Mouse (Mus musculus): ENCODE results near the gene Scaf11. TPM values are rescaled to one million over a fixed set of nuclear protein-coding genes. Genes with fewer than 3 reads are reported as not detected.

The Scaf11 gene
- polyA plus RNA-seq, 1 experiment from 2014 or later = 92.5 TPM

DNA sequence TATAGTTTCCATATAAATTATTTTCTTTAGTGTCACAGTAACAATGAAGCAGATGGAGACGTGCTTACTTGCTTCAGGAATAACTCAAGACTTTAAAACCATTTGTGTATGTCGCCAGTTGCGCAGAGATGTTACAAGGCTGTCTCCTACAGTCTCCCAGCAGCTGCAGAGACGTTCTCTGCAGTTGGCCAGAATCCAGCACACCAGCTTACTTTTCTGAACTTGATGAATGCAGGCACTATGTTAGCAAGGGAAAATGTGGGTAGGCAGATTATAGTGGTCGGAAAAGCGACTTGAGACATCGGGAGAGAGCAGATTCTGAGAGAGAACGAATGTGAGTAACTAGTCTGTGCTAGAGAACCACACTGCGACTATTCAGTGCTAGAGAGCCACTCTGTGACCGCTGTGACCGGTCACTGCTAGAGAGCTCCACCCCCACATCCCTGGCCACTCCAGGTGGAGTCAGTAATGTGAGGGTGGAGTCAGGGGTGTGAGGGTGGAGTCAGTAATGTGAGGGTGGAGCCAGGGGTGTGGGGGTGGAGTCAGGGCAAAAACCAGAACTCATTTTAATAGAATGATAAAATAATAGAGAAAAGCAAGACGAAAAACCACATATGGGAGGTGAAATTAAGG is 26.5 kb upstream of the Scaf11 start:
- 60% methylated on average over 12 of the region's 12 CpGs for whole genome bisulfite sequencing
- ATAC-seq (ENCODE audit: low FRiP score, low read depth) = no peak
- Histone ChIP-seq H3K36me3 (no peaks in the 10 kb centered on the region), H3K4me1 (peaks cover 13% of the 10 kb centered on the region; the same call in 1 of the 2 replicates), H3K9ac (replicated peaks) (no peak overlapping the region), H3K9me3 (no peaks in the 10 kb centered on the region), H3K27ac (replicated peaks) (no peak overlapping the region), H3K27me3 (no peaks in the 10 kb centered on the region), H3K4me3 (no peak overlapping the region), H3K4me2 (replicated peaks) (no peak overlapping the region)

DNA sequence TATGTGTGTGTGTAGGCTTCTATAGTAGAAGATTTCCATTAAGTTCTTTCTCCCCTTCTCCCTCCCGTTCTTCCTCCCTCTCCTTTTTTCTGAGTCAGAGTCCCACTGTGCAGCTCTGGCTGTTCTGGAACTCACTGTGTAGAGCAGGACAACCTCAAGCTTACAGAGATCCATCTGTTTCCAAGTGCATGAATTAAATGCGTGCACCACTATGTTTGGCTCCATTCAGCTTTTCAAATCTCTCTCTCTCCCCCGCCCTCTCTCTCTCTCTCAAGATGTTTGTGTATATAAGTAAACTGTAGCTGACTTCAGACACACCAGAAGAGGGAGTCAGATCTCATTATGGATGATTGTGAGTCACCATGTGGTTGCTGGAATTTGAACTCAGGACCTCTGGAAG is 20.2 kb upstream of the Scaf11 start:
- Histone ChIP-seq H3K27ac (replicated peaks) (no peak overlapping the region), H3K4me3 (no peak overlapping the region), H3K36me3 (no peaks in the 10 kb centered on the region), H3K9ac (replicated peaks) (no peak overlapping the region), H3K4me2 (replicated peaks) (no peak overlapping the region), H3K27me3 (no peaks in the 10 kb centered on the region), H3K9me3 (no peaks in the 10 kb centered on the region), H3K4me1 (no peaks in the 10 kb centered on the region)
- WGBS = 73% methylated on average over 3 of the region's 3 CpGs
- ATAC-seq (ENCODE audit: low FRiP score, low read depth) = no peak

DNA sequence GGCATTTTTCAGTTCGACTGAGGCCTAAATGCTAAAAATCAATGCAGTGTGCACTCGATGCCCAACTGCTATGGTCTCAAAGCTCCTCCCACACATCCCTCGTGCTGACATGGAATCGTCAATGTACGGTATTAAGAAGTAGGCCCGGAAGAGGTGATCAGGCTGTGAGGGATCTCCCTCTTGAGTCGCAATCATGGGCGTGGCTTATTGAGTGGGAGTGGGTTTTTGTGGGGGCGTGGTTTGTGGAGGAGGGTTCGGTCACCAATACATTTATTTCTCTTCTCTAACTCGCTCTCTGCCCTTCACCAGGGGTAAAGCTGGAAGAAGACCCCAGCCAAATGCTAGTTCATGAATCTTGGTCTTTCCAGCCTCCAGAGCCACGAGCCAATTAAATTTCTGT is 17.4 kb upstream of the Scaf11 start:
- ATAC-seq (ENCODE audit: low FRiP score, low read depth) = no peak
- 88% methylated on average over 12 of the region's 12 CpGs for WGBS
- Histone ChIP-seq H3K36me3 (no peaks in the 10 kb centered on the region), H3K4me3 (no peak overlapping the region), H3K4me2 (replicated peaks) (no peak overlapping the region), H3K27ac (replicated peaks) (no peak overlapping the region), H3K27me3 (no peaks in the 10 kb centered on the region), H3K4me1 (no peaks in the 10 kb centered on the region), H3K9me3 (no peaks in the 10 kb centered on the region), H3K9ac (replicated peaks) (no peak overlapping the region)

DNA sequence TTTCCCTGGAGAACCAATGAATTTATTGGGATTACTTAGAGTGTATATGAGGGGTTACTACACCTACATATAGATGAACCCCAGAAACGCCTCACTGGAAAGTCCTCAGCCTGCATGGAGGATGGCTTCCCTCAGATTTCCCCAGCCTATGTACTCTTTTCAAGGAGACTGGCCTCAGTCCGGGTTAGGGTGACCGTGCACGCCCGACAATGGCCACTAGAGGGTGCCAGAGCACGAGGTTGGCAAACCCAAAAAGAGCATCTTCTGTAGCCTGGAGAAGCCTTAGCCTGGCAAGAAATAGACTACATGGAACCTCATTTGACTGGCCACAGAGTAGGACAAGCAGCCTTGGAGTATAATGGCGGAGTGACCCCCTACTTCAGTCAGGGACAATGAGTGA is 15.7 kb upstream of the Scaf11 start:
- 0 out of 2 replicates have a peak, but pooled peaks have one; percentile 34 for ATAC-seq (ENCODE audit: low FRiP score, low read depth)
- no peak overlapping the region for H3K4me2 ChIP-seq (replicated peaks)
- WGBS = 8% methylated on average over 7 of the region's 7 CpGs
- H3K4me3 ChIP-seq = no peak overlapping the region
- H3K9ac ChIP-seq (replicated peaks) = no peak overlapping the region
- H3K27ac ChIP-seq (replicated peaks) = no peak overlapping the region
- H3K9me3 ChIP-seq = no peaks in the 10 kb centered on the region
- no peaks in the 10 kb centered on the region for H3K27me3 ChIP-seq
- no peaks in the 10 kb centered on the region for H3K4me1 ChIP-seq
- H3K36me3 ChIP-seq = no peaks in the 10 kb centered on the region

DNA sequence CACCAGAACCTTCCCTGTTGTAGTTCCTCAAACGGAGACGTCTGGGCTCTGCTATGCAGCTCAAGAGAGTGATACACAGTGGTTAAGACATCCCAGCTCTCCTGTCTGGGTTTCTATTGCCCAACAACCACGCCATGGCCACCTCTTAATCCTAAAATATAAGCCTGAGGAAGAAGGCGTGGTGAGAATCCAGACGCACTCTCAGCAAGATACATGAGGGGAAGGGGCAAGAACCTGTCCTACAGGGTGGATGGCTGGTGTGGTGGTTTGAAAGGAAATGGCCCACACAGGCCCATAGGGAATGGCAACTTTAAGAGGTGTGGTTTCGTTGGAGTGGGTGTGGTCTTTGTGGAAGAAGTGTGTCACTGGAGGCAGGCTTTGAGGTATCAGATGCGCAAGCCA is 14.9 kb upstream of the Scaf11 start:
- H3K9me3 ChIP-seq = no peaks in the 10 kb centered on the region
- 83% methylated on average over 7 of the region's 7 CpGs for WGBS
- no peak overlapping the region for H3K9ac ChIP-seq (replicated peaks)
- no peak overlapping the region for H3K27ac ChIP-seq (replicated peaks)
- ATAC-seq (ENCODE audit: low FRiP score, low read depth) = no peak
- no peaks in the 10 kb centered on the region for H3K36me3 ChIP-seq
- H3K4me3 ChIP-seq = no peak overlapping the region
- H3K4me1 ChIP-seq = no peaks in the 10 kb centered on the region
- no peak overlapping the region for H3K4me2 ChIP-seq (replicated peaks)
- H3K27me3 ChIP-seq = no peaks in the 10 kb centered on the region

DNA sequence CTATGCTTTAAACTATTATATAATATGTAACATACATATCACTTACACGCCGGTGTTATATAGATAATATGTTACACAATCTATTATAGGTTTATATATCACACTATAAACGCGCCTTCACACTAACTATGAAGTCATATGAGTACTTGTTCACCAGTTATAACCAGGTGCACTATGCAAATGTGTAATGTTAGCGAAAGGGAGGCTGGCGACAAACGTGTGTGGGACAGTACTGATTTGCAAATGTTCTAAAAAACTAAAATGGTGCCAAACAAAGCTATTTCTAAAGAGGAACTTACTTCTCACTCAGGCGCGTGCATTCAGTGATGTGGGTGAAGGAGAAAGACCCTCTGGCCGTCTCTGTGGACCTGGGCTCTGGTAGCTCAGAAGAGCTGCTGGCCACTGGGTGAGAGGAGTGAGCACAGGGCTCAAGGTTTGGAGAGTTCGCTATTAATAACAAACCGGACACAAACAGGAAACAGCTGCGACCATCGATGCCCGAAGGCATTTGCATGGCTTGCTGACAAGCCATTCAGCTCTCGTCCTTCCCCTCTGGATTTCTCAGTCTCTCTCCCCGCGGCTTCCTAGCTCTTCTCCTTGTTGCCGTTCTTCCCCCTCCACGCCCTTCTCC is 13.8 kb upstream of the Scaf11 start:
- WGBS = 75% methylated on average over 20 of the region's 20 CpGs
- Histone ChIP-seq H3K4me3 (no peak overlapping the region), H3K9me3 (no peaks in the 10 kb centered on the region), H3K9ac (replicated peaks) (no peak overlapping the region), H3K4me1 (no peaks in the 10 kb centered on the region), H3K4me2 (replicated peaks) (no peak overlapping the region), H3K27me3 (no peaks in the 10 kb centered on the region), H3K36me3 (no peaks in the 10 kb centered on the region), H3K27ac (replicated peaks) (no peak overlapping the region)
- no peak for ATAC-seq (ENCODE audit: low FRiP score, low read depth)

DNA sequence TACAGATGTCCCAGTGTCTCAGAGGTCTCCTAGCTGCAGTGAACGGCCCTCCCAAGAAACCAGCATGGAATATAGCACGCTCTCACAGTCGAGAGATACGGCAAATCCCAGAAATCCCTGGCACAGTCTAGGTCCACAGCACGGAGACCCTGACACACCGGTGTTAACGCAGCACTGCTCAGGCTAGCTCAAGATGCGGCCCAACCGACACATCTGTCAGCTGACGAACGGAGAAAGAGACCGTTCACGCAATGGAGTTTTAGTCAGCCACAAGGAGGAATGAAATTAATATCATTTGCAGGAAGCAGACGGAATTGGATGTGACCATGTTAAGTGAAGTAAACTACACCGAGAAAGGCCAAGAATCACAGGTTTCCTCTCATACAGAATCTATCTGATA is 13.3 kb upstream of the Scaf11 start:
- H3K4me2 ChIP-seq (replicated peaks) = no peak overlapping the region
- H3K4me3 ChIP-seq = no peak overlapping the region
- no peaks in the 10 kb centered on the region for H3K9me3 ChIP-seq
- no peaks in the 10 kb centered on the region for H3K27me3 ChIP-seq
- 91% methylated on average over 15 of the region's 15 CpGs for WGBS
- no peaks in the 10 kb centered on the region for H3K36me3 ChIP-seq
- no peak overlapping the region for H3K27ac ChIP-seq (replicated peaks)
- H3K9ac ChIP-seq (replicated peaks) = no peak overlapping the region
- no peak for ATAC-seq (ENCODE audit: low FRiP score, low read depth)
- H3K4me1 ChIP-seq = no peaks in the 10 kb centered on the region

DNA sequence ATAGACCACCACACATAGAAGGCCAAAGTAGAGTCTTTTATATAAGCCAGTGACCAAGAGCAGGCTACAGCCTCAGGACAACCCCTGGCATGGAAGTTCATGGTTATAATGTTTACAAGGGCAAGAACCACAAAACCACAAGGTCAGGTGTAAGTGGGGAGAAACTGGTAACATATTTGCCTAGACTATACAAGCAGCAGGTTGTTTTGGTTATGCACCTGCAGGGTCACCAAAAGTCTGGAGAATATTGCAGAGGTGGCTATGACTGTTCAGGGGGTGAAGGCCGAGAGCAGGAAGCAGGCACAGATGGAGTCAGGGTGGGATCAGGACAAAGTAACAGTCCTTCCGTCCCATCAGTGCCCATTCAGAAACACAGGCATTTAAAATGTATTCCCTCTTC is 7.7 kb upstream of the Scaf11 start:
- no peaks in the 10 kb centered on the region for H3K27me3 ChIP-seq
- ATAC-seq (ENCODE audit: low FRiP score, low read depth) = no peak
- no peaks in the 10 kb centered on the region for H3K9me3 ChIP-seq
- H3K4me2 ChIP-seq (replicated peaks) = no peak overlapping the region
- no peak overlapping the region for H3K9ac ChIP-seq (replicated peaks)
- 86% methylated on average over 2 of the region's 2 CpGs for WGBS
- H3K4me3 ChIP-seq = no peak overlapping the region
- no peaks in the 10 kb centered on the region for H3K4me1 ChIP-seq
- H3K27ac ChIP-seq (replicated peaks) = no peak overlapping the region
- H3K36me3 ChIP-seq = no peaks in the 10 kb centered on the region

DNA sequence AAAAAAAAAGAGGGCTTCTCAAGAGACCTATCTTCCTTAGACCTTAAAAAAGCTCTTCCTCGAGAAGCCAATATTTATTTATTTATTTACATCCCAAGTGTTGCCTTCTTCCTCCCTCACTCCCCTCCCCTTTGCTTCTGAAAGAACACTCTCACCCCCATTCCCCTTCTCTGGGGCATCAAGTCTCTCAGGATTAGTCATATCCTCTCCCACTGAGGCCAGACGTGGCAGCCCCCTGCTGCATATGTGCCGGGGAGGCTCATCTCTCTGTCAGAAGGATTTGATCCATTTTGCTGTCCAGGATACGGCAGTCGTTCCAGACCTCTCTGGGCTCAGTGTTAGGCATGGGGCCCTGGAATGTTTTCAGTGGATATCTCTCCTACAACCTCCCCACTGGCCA is 7.2 kb upstream of the Scaf11 start:
- H3K4me3 ChIP-seq = no peak overlapping the region
- no peak overlapping the region for H3K9ac ChIP-seq (replicated peaks)
- ATAC-seq (ENCODE audit: low FRiP score, low read depth) = no peak
- H3K27me3 ChIP-seq = no peaks in the 10 kb centered on the region
- no peaks in the 10 kb centered on the region for H3K4me1 ChIP-seq
- no peak overlapping the region for H3K27ac ChIP-seq (replicated peaks)
- 80% methylated on average over 5 of the region's 5 CpGs for WGBS
- H3K36me3 ChIP-seq = no peaks in the 10 kb centered on the region
- H3K9me3 ChIP-seq = no peaks in the 10 kb centered on the region
- H3K4me2 ChIP-seq (replicated peaks) = no peak overlapping the region

DNA sequence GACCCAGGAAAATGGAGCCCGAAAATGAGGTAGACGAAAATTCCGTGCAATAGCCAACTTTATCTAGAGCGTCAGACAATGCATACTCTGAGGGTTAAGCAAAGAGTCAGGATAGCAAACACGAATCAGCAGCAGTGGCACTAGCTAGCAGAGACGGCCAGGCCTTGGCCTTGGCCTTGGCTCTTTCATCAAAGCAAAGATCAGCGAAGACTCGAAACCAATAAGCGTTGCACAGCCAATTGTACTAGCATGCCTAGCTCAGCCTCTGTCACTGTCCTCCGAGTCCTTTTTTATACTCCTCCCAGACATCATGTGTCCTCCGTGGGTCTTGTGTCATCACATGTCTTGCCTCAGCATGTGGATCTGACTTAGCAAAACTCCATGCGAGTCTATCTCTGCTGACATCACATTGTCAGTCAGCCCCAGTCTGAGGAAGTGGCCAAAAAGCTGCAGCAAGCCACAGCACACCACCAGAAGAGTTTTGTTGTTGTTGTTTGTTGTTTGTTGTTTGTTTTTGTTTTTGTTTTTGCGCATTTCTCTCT is 5.8 kb upstream of the Scaf11 start:
- WGBS = 97% methylated on average over 13 of the region's 13 CpGs
- no peak overlapping the region for H3K4me3 ChIP-seq
- H3K4me2 ChIP-seq (replicated peaks) = no peak overlapping the region
- peaks cover 7% of the 10 kb centered on the region for H3K4me1 ChIP-seq
- H3K9ac ChIP-seq (replicated peaks) = no peak overlapping the region
- H3K27me3 ChIP-seq = no peaks in the 10 kb centered on the region
- ATAC-seq (ENCODE audit: low FRiP score, low read depth) = no peak
- no peaks in the 10 kb centered on the region for H3K36me3 ChIP-seq
- no peaks in the 10 kb centered on the region for H3K9me3 ChIP-seq
- H3K27ac ChIP-seq (replicated peaks) = no peak overlapping the region

DNA sequence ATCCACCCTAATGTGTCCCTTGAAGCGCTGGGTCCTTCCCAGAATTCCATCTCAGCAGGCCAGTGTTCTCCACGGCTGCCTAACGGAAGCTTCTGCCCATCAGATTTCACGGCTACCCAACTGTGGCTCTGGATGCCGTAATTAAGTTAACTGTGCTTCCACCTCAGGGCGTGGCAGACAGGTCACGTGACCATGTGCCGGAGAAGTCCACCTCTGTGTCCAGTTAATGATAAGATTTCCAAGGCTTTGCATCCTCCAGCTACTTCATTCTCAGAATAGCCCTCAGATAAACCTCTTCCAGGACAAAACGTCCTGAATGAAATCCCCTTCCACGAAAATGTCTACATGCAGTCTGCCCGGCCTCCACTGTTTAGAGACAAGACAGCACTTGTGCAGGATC is 4.4 kb upstream of the Scaf11 start:
- no peak overlapping the region for H3K4me3 ChIP-seq
- no peak overlapping the region for H3K4me2 ChIP-seq (replicated peaks)
- H3K4me1 ChIP-seq = peaks cover 7% of the 10 kb centered on the region
- no peak overlapping the region for H3K27ac ChIP-seq (replicated peaks)
- no peaks in the 10 kb centered on the region for H3K36me3 ChIP-seq
- no peak overlapping the region for H3K9ac ChIP-seq (replicated peaks)
- no peaks in the 10 kb centered on the region for H3K27me3 ChIP-seq
- no peak for ATAC-seq (ENCODE audit: low FRiP score, low read depth)
- H3K9me3 ChIP-seq = no peaks in the 10 kb centered on the region
- WGBS = 83% methylated on average over 11 of the region's 11 CpGs

DNA sequence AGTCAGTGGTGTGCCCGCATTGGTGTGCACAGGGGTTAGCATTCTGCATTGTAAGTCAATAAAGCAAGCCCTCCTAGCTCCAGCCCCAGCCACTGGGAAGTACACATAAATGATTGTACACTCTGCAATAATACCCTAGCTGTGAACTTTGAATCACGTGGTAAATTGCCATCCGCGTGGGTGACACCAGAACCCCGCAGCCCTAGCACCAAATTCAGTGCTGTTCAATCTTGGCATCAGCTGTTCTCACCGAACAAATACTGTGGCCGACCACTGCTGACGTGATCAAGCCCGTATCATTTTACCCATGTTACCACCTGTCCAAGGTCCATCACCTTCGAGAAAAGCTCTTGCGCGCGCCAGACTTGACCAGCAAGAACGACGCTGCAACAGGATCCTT is 3.2 kb upstream of the Scaf11 start:
- H3K9me3 ChIP-seq = no peaks in the 10 kb centered on the region
- H3K4me3 ChIP-seq = no peak overlapping the region
- H3K27me3 ChIP-seq = no peaks in the 10 kb centered on the region
- no peak overlapping the region for H3K4me2 ChIP-seq (replicated peaks)
- no peaks in the 10 kb centered on the region for H3K36me3 ChIP-seq
- no peak for ATAC-seq (ENCODE audit: low FRiP score, low read depth)
- H3K4me1 ChIP-seq = peaks cover 10% of the 10 kb centered on the region
- H3K9ac ChIP-seq (replicated peaks) = no peak overlapping the region
- WGBS = 97% methylated on average over 15 of the region's 15 CpGs
- H3K27ac ChIP-seq (replicated peaks) = no peak overlapping the region

DNA sequence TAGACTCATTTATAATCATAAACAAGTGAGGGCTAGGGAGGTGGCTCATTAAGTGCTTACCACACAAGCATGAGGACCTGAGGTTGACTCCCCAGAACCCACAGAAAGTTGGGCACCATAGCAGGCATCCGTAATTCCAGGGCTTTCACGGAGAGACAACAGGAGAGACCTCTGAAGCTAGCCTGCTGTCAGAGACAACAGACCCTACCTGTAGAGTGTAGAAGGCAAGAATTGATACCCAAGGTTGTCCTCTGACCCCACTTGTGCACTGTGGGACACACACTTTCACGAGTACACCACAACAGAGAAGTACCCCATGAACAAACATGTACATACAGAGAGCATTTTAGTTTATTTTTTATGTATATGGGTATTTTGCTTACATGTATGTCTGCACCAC is 2.0 kb upstream of the Scaf11 start:
- no peaks in the 10 kb centered on the region for H3K36me3 ChIP-seq
- H3K4me1 ChIP-seq = peaks cover 16% of the 10 kb centered on the region
- no peaks in the 10 kb centered on the region for H3K27me3 ChIP-seq
- H3K9me3 ChIP-seq = no peaks in the 10 kb centered on the region
- no peak overlapping the region for H3K27ac ChIP-seq (replicated peaks)
- 87% methylated on average over 3 of the region's 3 CpGs for WGBS
- H3K4me2 ChIP-seq (replicated peaks) = no peak overlapping the region
- no peak overlapping the region for H3K4me3 ChIP-seq
- no peak for ATAC-seq (ENCODE audit: low FRiP score, low read depth)
- no peak overlapping the region for H3K9ac ChIP-seq (replicated peaks)
